Mouse (Mus musculus): ENCODE measurements around the gene Nup85. TPM values are rescaled to one million over a fixed set of nuclear protein-coding genes. Genes with fewer than 3 reads are reported as not detected.

Gene Nup85
- total and polyA plus RNA-seq, 2 experiments from 2014 or later, result 33.9 to 102 TPM

DNA sequence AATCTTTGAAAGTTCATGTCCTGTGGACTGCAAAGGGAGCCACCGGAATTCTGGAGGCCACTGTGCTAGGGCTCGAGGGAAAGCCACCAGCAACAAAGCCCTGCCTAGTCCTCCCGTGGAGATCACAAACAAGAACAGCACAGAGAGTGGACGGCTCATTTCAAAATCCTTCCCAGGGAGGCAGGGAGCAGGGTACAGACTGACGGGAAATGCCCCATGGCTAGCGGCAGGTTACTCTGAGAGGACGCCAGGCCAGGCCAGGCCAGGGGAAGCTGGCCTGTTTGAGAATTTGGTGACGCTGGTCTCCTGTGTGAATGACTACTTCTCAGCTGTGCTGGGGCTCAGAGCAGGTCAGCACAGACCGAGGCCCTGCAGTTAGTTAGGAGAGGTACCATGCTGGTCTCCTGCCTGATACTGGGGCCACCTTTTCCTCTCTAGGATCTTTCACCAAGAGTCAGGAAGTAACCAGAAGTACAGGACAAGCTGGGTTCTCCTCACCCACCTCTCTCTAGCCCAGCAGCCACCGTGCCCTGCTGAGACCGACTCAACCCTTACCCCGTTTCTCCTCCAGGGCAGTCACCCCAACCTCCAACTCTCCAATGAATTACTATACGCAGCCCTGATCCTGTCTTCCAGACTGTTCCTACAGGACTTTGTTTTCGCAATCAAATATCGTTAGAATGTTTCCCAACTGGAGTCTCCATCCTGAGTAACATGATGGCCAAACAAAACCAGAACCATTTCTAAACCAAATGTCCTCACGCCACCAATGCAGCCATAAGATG, 54.7 kb downstream of the Nup85 start:
- Histone ChIP-seq H3K4me3 (ENCODE audit: low read depth, low read length) (no peak overlapping the region), H3K9ac (replicated peaks; ENCODE audit: low read depth, low read length) (no peak overlapping the region), H3K27ac (ENCODE audit: low read depth) (no peak overlapping the region), H3K36me3 (replicated peaks; ENCODE audit: control insufficient read depth, insufficient read depth, low read length) (peaks cover 50% of the 10 kb centered on the region), H3K27me3 (ENCODE audit: control insufficient read depth, insufficient read depth, low read length) (no peaks in the 10 kb centered on the region), H3K4me1 (ENCODE audit: control insufficient read depth, insufficient read depth) (0 out of 2 replicates have a peak, but pooled peaks cover 5% of the 10 kb centered on the region), H3K4me2 (ENCODE audit: low read depth, low read length) (no peak overlapping the region), H3K9me3 (replicated peaks; ENCODE audit: control insufficient read depth, low read length) (no peaks in the 10 kb centered on the region)
- DNase-seq (ENCODE audit: low spot score), result no peak
- no peak for TF ChIP-seq CTCF (IDR thresholded peaks at IDR 0.05; ENCODE audit: low read depth)
- no peak for TF ChIP-seq EP300 (IDR thresholded peaks at IDR 0.05; ENCODE audit: low read depth)
- no peak for ATAC-seq (ENCODE audit: insufficient read depth, low read depth)
- 89% methylated on average over 16 of the region's 16 CpGs for WGBS

DNA sequence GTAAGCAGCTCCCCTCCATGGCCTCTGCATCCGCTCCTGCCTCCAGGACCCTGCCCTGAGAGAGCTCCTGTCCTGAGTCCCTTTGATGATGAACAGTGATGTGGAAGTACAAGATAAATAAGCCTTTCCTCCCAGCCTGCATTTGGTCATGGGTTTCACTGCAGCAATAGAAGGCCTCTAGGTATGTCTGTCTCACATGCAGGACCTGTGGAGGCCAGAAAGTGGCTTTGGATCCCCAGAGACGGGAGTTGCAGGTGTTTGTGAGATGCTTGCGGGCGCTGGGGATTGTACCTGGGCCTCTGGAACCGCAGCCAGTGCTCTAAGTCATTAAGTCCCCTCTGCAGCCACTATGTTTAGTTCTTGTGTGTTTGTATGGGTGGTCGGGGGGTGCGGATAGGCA, 55.7 kb downstream of the Nup85 start:
- H3K9ac ChIP-seq (replicated peaks; ENCODE audit: low read depth, low read length), result no peak overlapping the region
- H3K4me1 ChIP-seq (ENCODE audit: control insufficient read depth, insufficient read depth), result 0 out of 2 replicates have a peak, but pooled peaks cover 4% of the 10 kb centered on the region
- no peaks in the 10 kb centered on the region for H3K9me3 ChIP-seq (replicated peaks; ENCODE audit: control insufficient read depth, low read length)
- H3K4me3 ChIP-seq (ENCODE audit: low read depth, low read length), result no peak overlapping the region
- H3K27ac ChIP-seq (ENCODE audit: low read depth), result no peak overlapping the region
- ATAC-seq (ENCODE audit: insufficient read depth, low read depth) (no peak), DNase-seq (ENCODE audit: low spot score) (no peak)
- no peak overlapping the region for H3K4me2 ChIP-seq (ENCODE audit: low read depth, low read length)
- TF ChIP-seq EP300 (IDR thresholded peaks at IDR 0.05; ENCODE audit: low read depth), result no peak
- TF ChIP-seq CTCF (IDR thresholded peaks at IDR 0.05; ENCODE audit: low read depth), result no peak
- WGBS, result 95% methylated on average over 7 of the region's 7 CpGs
- peaks cover 49% of the 10 kb centered on the region for H3K36me3 ChIP-seq (replicated peaks; ENCODE audit: control insufficient read depth, insufficient read depth, low read length)
- H3K27me3 ChIP-seq (ENCODE audit: control insufficient read depth, insufficient read depth, low read length), result no peaks in the 10 kb centered on the region

DNA sequence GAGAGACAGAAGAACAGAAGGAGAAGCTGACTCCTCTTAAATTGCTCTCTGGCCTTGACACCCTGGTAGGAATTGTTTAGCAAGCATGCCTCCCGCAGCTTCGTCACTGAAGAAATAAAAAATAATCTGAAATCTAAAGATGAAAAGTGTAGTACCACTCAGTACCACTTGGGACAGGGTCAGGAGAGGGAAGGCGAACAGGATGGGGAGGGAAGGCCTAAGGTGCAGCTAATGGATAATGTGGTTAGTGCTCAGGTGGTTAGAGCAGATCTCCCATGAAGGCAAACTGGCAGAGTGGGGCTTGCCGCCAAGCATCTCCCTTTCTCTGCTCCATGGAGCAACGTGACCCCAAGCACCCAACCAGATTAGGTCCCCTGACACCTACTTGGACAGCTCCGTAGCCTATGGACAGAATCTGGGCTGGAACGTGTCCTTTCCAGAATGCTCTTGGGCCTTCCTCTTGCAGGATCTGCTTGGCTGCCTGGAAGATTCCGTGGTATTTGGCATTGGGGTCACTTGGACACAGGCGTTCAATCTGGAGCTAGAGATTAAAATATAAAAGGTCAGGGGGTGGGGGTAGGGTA, 59.3 kb downstream of the Nup85 start:
- peaks cover 5% of the 10 kb centered on the region; the same call in 1 of the 2 replicates for H3K4me1 ChIP-seq (ENCODE audit: control insufficient read depth, insufficient read depth)
- H3K9me3 ChIP-seq (replicated peaks; ENCODE audit: control insufficient read depth, low read length), result no peaks in the 10 kb centered on the region
- TF ChIP-seq EP300 (IDR thresholded peaks at IDR 0.05; ENCODE audit: low read depth) (no peak), CTCF (IDR thresholded peaks at IDR 0.05; ENCODE audit: low read depth) (peak; percentile 45)
- H3K27ac ChIP-seq (ENCODE audit: low read depth), result no peak overlapping the region
- H3K27me3 ChIP-seq (ENCODE audit: control insufficient read depth, insufficient read depth, low read length), result no peaks in the 10 kb centered on the region
- no peak for DNase-seq (ENCODE audit: low spot score)
- H3K36me3 ChIP-seq (replicated peaks; ENCODE audit: control insufficient read depth, insufficient read depth, low read length), result peaks cover 41% of the 10 kb centered on the region
- no peak overlapping the region for H3K4me2 ChIP-seq (ENCODE audit: low read depth, low read length)
- 69% methylated on average over 9 of the region's 9 CpGs for WGBS
- H3K4me3 ChIP-seq (ENCODE audit: low read depth, low read length), result no peak overlapping the region
- no peak for ATAC-seq (ENCODE audit: insufficient read depth, low read depth)
- H3K9ac ChIP-seq (replicated peaks; ENCODE audit: low read depth, low read length), result no peak overlapping the region

DNA sequence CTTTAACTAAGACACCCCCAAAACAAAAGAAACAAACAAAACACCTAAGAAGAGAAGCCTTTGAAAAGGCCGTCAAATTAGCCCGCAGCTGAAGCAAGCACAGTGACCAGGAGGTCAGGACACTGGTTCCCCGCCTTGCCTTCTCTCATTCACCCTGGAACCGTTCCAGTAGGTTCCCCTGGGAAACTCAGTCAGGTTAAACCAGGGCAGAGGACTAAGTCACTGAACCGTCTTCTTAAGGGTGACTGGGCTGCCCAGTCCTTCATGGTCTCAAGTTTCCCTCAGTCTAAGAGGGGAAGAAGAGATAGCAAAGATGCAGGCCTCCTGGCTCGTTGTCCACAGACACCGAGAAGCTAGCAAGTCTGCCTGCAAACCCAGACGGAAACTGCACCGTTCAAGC, 61.6 kb downstream of the Nup85 start:
- H3K9ac ChIP-seq (replicated peaks; ENCODE audit: low read depth, low read length), result no peak overlapping the region
- DNase-seq (ENCODE audit: low spot score), result no peak
- H3K9me3 ChIP-seq (replicated peaks; ENCODE audit: control insufficient read depth, low read length), result no peaks in the 10 kb centered on the region
- peaks cover 28% of the 10 kb centered on the region for H3K36me3 ChIP-seq (replicated peaks; ENCODE audit: control insufficient read depth, insufficient read depth, low read length)
- no peak overlapping the region for H3K4me2 ChIP-seq (ENCODE audit: low read depth, low read length)
- WGBS, result 66% methylated on average over 9 of the region's 9 CpGs
- no peak for TF ChIP-seq CTCF (IDR thresholded peaks at IDR 0.05; ENCODE audit: low read depth)
- TF ChIP-seq EP300 (IDR thresholded peaks at IDR 0.05; ENCODE audit: low read depth), result no peak
- no peak for ATAC-seq (ENCODE audit: insufficient read depth, low read depth)
- no peak overlapping the region for H3K4me3 ChIP-seq (ENCODE audit: low read depth, low read length)
- peaks cover 5% of the 10 kb centered on the region; the same call in 1 of the 2 replicates for H3K4me1 ChIP-seq (ENCODE audit: control insufficient read depth, insufficient read depth)
- H3K27me3 ChIP-seq (ENCODE audit: control insufficient read depth, insufficient read depth, low read length), result no peaks in the 10 kb centered on the region
- H3K27ac ChIP-seq (ENCODE audit: low read depth), result 0 out of 2 replicates have a peak overlapping the region, but pooled peaks have one; percentile 15

DNA sequence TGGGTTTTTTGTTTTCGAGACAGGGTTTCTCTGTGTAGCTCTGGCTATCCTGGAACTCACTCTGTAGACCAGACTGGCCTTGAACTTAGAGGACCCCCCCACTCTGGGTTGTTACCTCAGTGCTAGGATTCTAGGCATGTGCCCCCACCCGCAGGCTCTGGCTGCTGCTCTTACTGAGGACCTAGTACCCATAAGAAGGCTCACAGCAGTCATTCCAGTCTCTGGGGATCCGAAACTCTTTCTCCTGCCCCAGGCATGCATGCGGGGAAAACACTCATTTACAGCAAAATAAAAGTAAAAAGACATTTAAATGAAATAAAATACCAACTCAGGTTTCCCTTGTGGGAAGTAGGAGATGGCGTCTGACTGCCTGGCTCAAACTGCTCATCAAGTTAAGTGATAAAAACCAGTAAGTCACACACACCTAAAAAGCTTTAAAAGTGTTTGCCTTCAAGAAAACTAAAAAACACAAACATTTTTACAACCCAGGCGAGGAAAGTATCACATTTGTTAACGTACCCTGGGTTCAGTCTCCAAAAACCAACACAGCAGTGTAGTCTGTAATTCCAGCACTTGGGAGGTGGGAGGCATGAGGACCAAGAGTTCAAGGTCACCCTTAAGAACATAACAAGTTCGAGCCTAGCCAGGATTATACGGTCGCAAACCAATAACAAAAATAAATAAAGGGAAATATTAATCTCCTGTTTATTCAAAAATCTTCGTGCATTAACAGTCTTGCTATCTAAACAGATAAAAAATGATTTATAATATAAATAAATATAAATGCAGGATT, 62.8 kb downstream of the Nup85 start:
- ATAC-seq (ENCODE audit: insufficient read depth, low read depth) (no peak), DNase-seq (ENCODE audit: low spot score) (no peak)
- 50% methylated on average over 11 of the region's 11 CpGs for WGBS
- TF ChIP-seq CTCF (IDR thresholded peaks at IDR 0.05; ENCODE audit: low read depth) (no peak), EP300 (IDR thresholded peaks at IDR 0.05; ENCODE audit: low read depth) (no peak)
- Histone ChIP-seq H3K9me3 (replicated peaks; ENCODE audit: control insufficient read depth, low read length) (no peaks in the 10 kb centered on the region), H3K4me1 (ENCODE audit: control insufficient read depth, insufficient read depth) (peaks cover 5% of the 10 kb centered on the region; the same call in 1 of the 2 replicates), H3K4me2 (ENCODE audit: low read depth, low read length) (peak overlapping the region; percentile 94), H3K4me3 (ENCODE audit: low read depth, low read length) (peak overlapping the region; percentile 81), H3K36me3 (replicated peaks; ENCODE audit: control insufficient read depth, insufficient read depth, low read length) (peaks cover 19% of the 10 kb centered on the region), H3K9ac (replicated peaks; ENCODE audit: low read depth, low read length) (peak overlapping the region; percentile 63), H3K27me3 (ENCODE audit: control insufficient read depth, insufficient read depth, low read length) (no peaks in the 10 kb centered on the region), H3K27ac (ENCODE audit: low read depth) (peak overlapping the region; percentile 60)
